8 mouse cellular contexts compared by ENCODE assay signal in the genomic region with DNA sequence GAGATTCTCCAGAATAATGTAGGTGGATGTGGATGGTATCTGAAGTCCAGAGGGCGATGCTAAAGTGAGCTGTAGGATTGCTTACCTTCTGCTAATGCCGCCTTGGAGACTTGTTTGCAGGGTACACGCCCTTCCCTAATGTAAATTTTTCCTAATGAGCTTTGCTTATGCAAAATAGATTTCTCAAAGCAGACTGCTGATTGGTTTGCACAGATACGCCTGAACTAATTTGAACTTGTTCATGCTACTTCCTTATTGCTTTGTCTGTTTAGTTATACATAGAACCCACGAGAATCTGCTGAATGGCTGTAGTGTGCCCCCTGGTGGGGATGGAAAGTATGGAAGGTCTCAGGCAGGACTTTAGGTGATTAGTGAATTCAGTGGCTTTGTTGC. TPM values are rescaled to one million over a fixed set of nuclear protein-coding genes. Genes with fewer than 3 reads are reported as not detected.
A peak's percentile ranks its signal among the peaks of the same experiment; 100 is the strongest.
DNase-seq lines count a peak whose midpoint lies in the region; ATAC-seq lines count a peak whose summit lies in the region.

No protein-coding gene starts in this region.

- peak; percentile 66 for ATAC-seq in erythroid progenitor cell, adult 5-6 weeks (replicated peaks; ENCODE audit: low FRiP score, poor library complexity, severe bottlenecking)

- intact Hi-C loops in heart, postnatal 14 days (cut with DNase I), result loop anchor here (1.0 kb wide), 2 partner anchors 89 to 132 kb away; no protein-coding TSS in a partner anchor

- peak; percentile 67 to 91 for DNase-seq in adrenal gland, adult (ENCODE audit: inconsistent age in 2 of 2, low spot score in 1 of 2)
- no peak for DNase-seq in adrenal gland, postnatal 4 days (ENCODE audit: low spot score in 2 of 2)
- DNase-seq in adrenal gland, adult 18-20 months (ENCODE audit: low spot score in 2 of 2), result peak; percentile 71 to 74
- DNase-seq in heart, postnatal 14 days, result peak; percentile 68 to 74
- peak; percentile 66 to 69 for DNase-seq in kidney, postnatal 4 days
- DNase-seq in lung, postnatal 36 days, result peak; percentile 91
- peak; percentile 77 to 81 for DNase-seq in right cerebral cortex, adult 2 months (ENCODE audit: low spot score in 2 of 2)

RNA-seq across cellular contexts. Expression of a gene that starts 49.6 kb away (rescaled TPM):
- total RNA-seq in adrenal gland, postnatal 4 days (2021), result 100 to 1,000 TPM; 119 to 123 TPM
- total RNA-seq in adrenal gland, adult 18-20 months (2021), result 10 to 100 TPM; 34.9 to 50.4 TPM
- 260 and 305 TPM in 2 replicates for total RNA-seq in erythroid progenitor cell, adult 5-6 weeks (2015; ENCODE audit: low replicate concordance)
- total RNA-seq in erythroid progenitor cell, adult 5-6 weeks (2017; ENCODE audit: low replicate concordance), result 311 and 332 TPM in 2 replicates
- total RNA-seq in heart, postnatal 14 days (2021), result 100 to 1,000 TPM in 1 of 2 experiments, 10 to 100 TPM in 1; 92.6 to 107 TPM

Comparison
In these comparisons a context has a peak if more than half of its experiments do, and no peak if none do; other contexts are left out.
1. DNase-seq: peak in adrenal gland, adult (2 of 2), adrenal gland, adult 18-20 months (2 of 2), heart, postnatal 14 days (2 of 2), kidney, postnatal 4 days (2 of 2), lung, postnatal 36 days (single experiment) and right cerebral cortex, adult 2 months (2 of 2); none in adrenal gland, postnatal 4 days (0 of 2).